Mouse (Mus musculus) neural tube, embryonic 12.5 days (tissue): ENCODE results near the gene Ryr2. TPM values are rescaled to one million over a fixed set of nuclear protein-coding genes. Genes with fewer than 3 reads are reported as not detected.
"Not testable (repeated sequence)": the region's sequence is repeated elsewhere in the genome, so short reads cannot be mapped to it uniquely, and the experiment has no call there.

Experiments
- ATAC-seq: fragments of 200-750 bp; cut with Nextera tagmentation; 2 replicates; pipeline ENCODE4 v1.8.0; 2017; ENCODE audit warnings: low read depth, mild to moderate bottlenecking, moderate TSS enrichment, moderate library complexity; ENCODE audit not compliant: low FRiP score
- H3K27ac ChIP-seq: fragments of 300-500 bp; sonication (generic); 2 replicates; pipeline ENCODE4 v1.5.1; 2016
- H3K27me3 ChIP-seq: fragments of 300-500 bp; sonication (generic); replicated peaks from 2 replicates; pipeline ENCODE4 v1.6.1; 2016; ENCODE audit warnings: mild to moderate bottlenecking
- H3K36me3 ChIP-seq: fragments of 300-500 bp; sonication (generic); 2 replicates; pipeline ENCODE4 v1.6.1; 2016; ENCODE audit warnings: mild to moderate bottlenecking
- H3K4me1 ChIP-seq: fragments of 300-500 bp; sonication (generic); 2 replicates; pipeline ENCODE4 v1.6.1; 2016
- H3K4me2 ChIP-seq: fragments of 300-500 bp; sonication (generic); replicated peaks from 2 replicates; pipeline ENCODE4 v1.6.1; 2016; ENCODE audit warnings: mild to moderate bottlenecking
- H3K4me3 ChIP-seq: fragments of 300-500 bp; sonication (generic); 2 replicates; pipeline ENCODE4 v1.5.1; 2016
- H3K9ac ChIP-seq: fragments of 300-500 bp; sonication (generic); 2 replicates; pipeline ENCODE4 v1.6.1; 2016; ENCODE audit warnings: mild to moderate bottlenecking
- H3K9me3 ChIP-seq: fragments of 300-500 bp; sonication (generic); 2 replicates; pipeline ENCODE4 v1.6.1; 2016; ENCODE audit warnings: mild to moderate bottlenecking
- WGBS: fragments of 180-500 bp; shearing (Covaris S2); methylation state at CpG from one replicate; pipeline ENCODE4 v1.1.7; 2016; 5-methylcytosine and 5-hydroxymethylcytosine counted together
- polyA plus RNA-seq: library from polyadenylated mRNA; unstranded; fragments of >200 nt; fragmentation: Nextera tagmentation; extraction: Ambion mirVana; gene quantifications from 2 replicates; pipeline ENCODE4 v1.2.1, GENCODE M21; 2016

Gene Ryr2
- polyA plus RNA-seq, 1 experiment from 2014 or later = 1.2 TPM

GRCm38 (mm10) chr13:11644846-11645245 is 461.9 kb downstream of the Ryr2 start:
- no peaks in the 10 kb centered on the region for H3K4me1 ChIP-seq
- ATAC-seq = no peak
- no peak overlapping the region for H3K9ac ChIP-seq
- H3K4me3 ChIP-seq = no peak overlapping the region
- no peaks in the 10 kb centered on the region for H3K36me3 ChIP-seq
- no peak overlapping the region for H3K27ac ChIP-seq
- WGBS = 98% methylated on average over 1 of the region's 1 CpGs
- H3K4me2 ChIP-seq = no peak overlapping the region
- no peaks in the 10 kb centered on the region for H3K9me3 ChIP-seq
- H3K27me3 ChIP-seq = no peaks in the 10 kb centered on the region

GRCm38 (mm10) chr13:11636383-11636782 is 470.4 kb downstream of the Ryr2 start:
- no peak overlapping the region for H3K27ac ChIP-seq
- ATAC-seq = no peak
- WGBS = 93% methylated on average over 5 of the region's 5 CpGs

GRCm38 (mm10) chr13:11624513-11624912 is 482.2 kb downstream of the Ryr2 start:
- no peaks in the 10 kb centered on the region for H3K9me3 ChIP-seq
- H3K4me3 ChIP-seq = no peak overlapping the region
- no peak for ATAC-seq
- H3K36me3 ChIP-seq = no peaks in the 10 kb centered on the region
- no peak overlapping the region for H3K27ac ChIP-seq
- H3K27me3 ChIP-seq = no peaks in the 10 kb centered on the region
- H3K9ac ChIP-seq = no peak overlapping the region
- whole genome bisulfite sequencing = 83% methylated on average over 7 of the region's 7 CpGs
- H3K4me1 ChIP-seq = no peaks in the 10 kb centered on the region
- no peak overlapping the region for H3K4me2 ChIP-seq

More at GRCm38 (mm10) chr13:11636383-11636782, 470.4 kb downstream of the Ryr2 start:
- Histone ChIP-seq H3K4me3 (no peak overlapping the region), H3K9ac (no peak overlapping the region), H3K4me1 (no peaks in the 10 kb centered on the region), H3K4me2 (no peak overlapping the region), H3K36me3 (no peaks in the 10 kb centered on the region), H3K9me3 (no peaks in the 10 kb centered on the region), H3K27me3 (no peaks in the 10 kb centered on the region)

GRCm38 (mm10) chr13:11595431-11595830 is 511.3 kb downstream of the Ryr2 start:
- Histone ChIP-seq H3K27ac (no peak overlapping the region), H3K27me3 (no peaks in the 10 kb centered on the region), H3K36me3 (no peaks in the 10 kb centered on the region), H3K9me3 (no peaks in the 10 kb centered on the region), H3K9ac (no peak overlapping the region), H3K4me2 (no peak overlapping the region), H3K4me3 (no peak overlapping the region), H3K4me1 (no peaks in the 10 kb centered on the region)
- ATAC-seq = no peak
- 88% methylated on average over 9 of the region's 9 CpGs for WGBS

GRCm38 (mm10) chr13:11585283-11585682 is 521.5 kb downstream of the Ryr2 start:
- WGBS = 92% methylated on average over 7 of the region's 7 CpGs
- Histone ChIP-seq H3K27me3 (no peaks in the 10 kb centered on the region), H3K4me2 (no peak overlapping the region), H3K27ac (no peak overlapping the region), H3K9ac (no peak overlapping the region), H3K9me3 (no peaks in the 10 kb centered on the region), H3K36me3 (no peaks in the 10 kb centered on the region), H3K4me3 (no peak overlapping the region), H3K4me1 (no peaks in the 10 kb centered on the region)
- no peak for ATAC-seq

- Histone ChIP-seq H3K9me3 (no peaks in the 10 kb centered on the region), H3K27ac (no peak overlapping the region), H3K4me1 (no peaks in the 10 kb centered on the region), H3K27me3 (no peaks in the 10 kb centered on the region), H3K36me3 (no peaks in the 10 kb centered on the region), H3K9ac (no peak overlapping the region), H3K4me3 (no peak overlapping the region), H3K4me2 (no peak overlapping the region)
- no peak for ATAC-seq
- 93% methylated on average over 1 of the region's 2 CpGs for WGBS
Measured at GRCm38 (mm10) chr13:11572552-11572951, 534.2 kb downstream of the Ryr2 start.

- no peak for ATAC-seq
- Histone ChIP-seq H3K4me3 (no peak overlapping the region), H3K36me3 (no peaks in the 10 kb centered on the region), H3K9ac (no peak overlapping the region), H3K4me1 (no peaks in the 10 kb centered on the region), H3K9me3 (no peaks in the 10 kb centered on the region), H3K27ac (no peak overlapping the region), H3K27me3 (no peaks in the 10 kb centered on the region), H3K4me2 (no peak overlapping the region)
Measured at GRCm38 (mm10) chr13:11567376-11567775, 539.4 kb downstream of the Ryr2 start.

GRCm38 (mm10) chr13:11566486-11566885 is 540.3 kb downstream of the Ryr2 start:
- no peak for ATAC-seq
- H3K27me3 ChIP-seq = no peaks in the 10 kb centered on the region
- no peaks in the 10 kb centered on the region for H3K36me3 ChIP-seq
- H3K27ac ChIP-seq = no peak overlapping the region
- no peaks in the 10 kb centered on the region for H3K4me1 ChIP-seq
- no peak overlapping the region for H3K4me2 ChIP-seq
- no peak overlapping the region for H3K9ac ChIP-seq
- no peak overlapping the region for H3K4me3 ChIP-seq
- H3K9me3 ChIP-seq = no peaks in the 10 kb centered on the region
- 81% methylated on average over 9 of the region's 9 CpGs for WGBS

- Histone ChIP-seq H3K4me2 (no peak overlapping the region), H3K4me3 (no peak overlapping the region), H3K27me3 (no peaks in the 10 kb centered on the region), H3K4me1 (no peaks in the 10 kb centered on the region), H3K9ac (no peak overlapping the region), H3K27ac (no peak overlapping the region), H3K9me3 (no peaks in the 10 kb centered on the region), H3K36me3 (no peaks in the 10 kb centered on the region)
- 47% methylated on average over 1 of the region's 1 CpGs for WGBS
- peak; percentile 89 for ATAC-seq
Measured at GRCm38 (mm10) chr13:11563224-11564024, 543.3 kb downstream of the Ryr2 start.

- Histone ChIP-seq H3K4me1 (no peaks in the 10 kb centered on the region), H3K9ac (no peak overlapping the region), H3K27me3 (no peaks in the 10 kb centered on the region), H3K27ac (no peak overlapping the region), H3K4me3 (no peak overlapping the region), H3K9me3 (no peaks in the 10 kb centered on the region), H3K36me3 (no peaks in the 10 kb centered on the region), H3K4me2 (no peak overlapping the region)
- no peak for ATAC-seq
- 94% methylated on average over 3 of the region's 3 CpGs for WGBS
Measured at GRCm38 (mm10) chr13:11549644-11550043, 557.1 kb downstream of the Ryr2 start.

- H3K9ac ChIP-seq, ATAC-seq, H3K9me3 ChIP-seq, H3K36me3 ChIP-seq, H3K27ac ChIP-seq, H3K4me3 ChIP-seq, H3K27me3 ChIP-seq, H3K4me1 ChIP-seq, H3K4me2 ChIP-seq: not testable (repeated sequence)
- 83% methylated on average over 15 of the region's 15 CpGs for WGBS
Measured at GRCm38 (mm10) chr13:11549136-11549535, 557.6 kb downstream of the Ryr2 start.

GRCm38 (mm10) chr13:11545841-11546240 is 560.9 kb downstream of the Ryr2 start:
- no peaks in the 10 kb centered on the region for H3K27me3 ChIP-seq
- WGBS = 55% methylated on average over 7 of the region's 7 CpGs

GRCm38 (mm10) chr13:11542546-11542945 is 564.2 kb downstream of the Ryr2 start:
- Histone ChIP-seq H3K27me3 (no peaks in the 10 kb centered on the region), H3K36me3 (no peaks in the 10 kb centered on the region), H3K27ac (no peak overlapping the region), H3K4me1 (no peaks in the 10 kb centered on the region), H3K9ac (no peak overlapping the region), H3K9me3 (no peaks in the 10 kb centered on the region), H3K4me2 (no peak overlapping the region), H3K4me3 (no peak overlapping the region)
- WGBS = 89% methylated on average over 3 of the region's 3 CpGs
- ATAC-seq = no peak

More at GRCm38 (mm10) chr13:11545841-11546240, 560.9 kb downstream of the Ryr2 start:
- Histone ChIP-seq H3K27ac (no peak overlapping the region), H3K9ac (no peak overlapping the region), H3K4me3 (no peak overlapping the region), H3K36me3 (no peaks in the 10 kb centered on the region), H3K4me1 (no peaks in the 10 kb centered on the region), H3K9me3 (no peaks in the 10 kb centered on the region), H3K4me2 (no peak overlapping the region)
- ATAC-seq = no peak
